Mouse (Mus musculus) ES-E14 (cell line): ENCODE results near the gene Rasa1. TPM values are rescaled to one million over a fixed set of nuclear protein-coding genes. Genes with fewer than 3 reads are reported as not detected.
A peak's percentile ranks its signal among the peaks of the same experiment; 100 is the strongest.

ENCODE experiments used
- DNase-seq: peaks from one replicate; pipeline ENCODE4 v3.0.0-alpha.2; 2013; ENCODE audit warnings: low read depth, low spot score
- H3K27ac ChIP-seq: 2 replicates; pipeline ENCODE4 v1.5.1; 2012; ENCODE audit warnings: low read depth, mild to moderate bottlenecking, low read length, moderate library complexity, mixed read lengths; ENCODE audit not compliant: poor library complexity, insufficient read depth, severe bottlenecking
- H3K36me3 ChIP-seq: 2 replicates; pipeline ENCODE4 v1.6.1; 2012; ENCODE audit warnings: mild to moderate bottlenecking, low read length, moderate library complexity, mixed read lengths; ENCODE audit not compliant: control insufficient read depth, poor library complexity, insufficient read depth, severe bottlenecking
- H3K4me1 ChIP-seq, 2 experiments: fragments of 150-350 bp in 1 of 2; sonication (generic) in 1 of 2; 2 replicates each; pipeline ENCODE4 v1.6.1; 2012; ENCODE audit warnings: low read length in 2 of 2, mild to moderate bottlenecking in 1 of 2, mixed read lengths in 1 of 2; ENCODE audit not compliant: control insufficient read depth in 2 of 2, insufficient read depth in 2 of 2, poor library complexity in 1 of 2
- H3K4me3 ChIP-seq, 2 experiments: fragments of 150-350 bp in 1 of 2; sonication (generic) in 1 of 2; 2 replicates each; pipeline ENCODE4 v1.5.1; 2012; ENCODE audit warnings: low read length in 2 of 2, low read depth in 1 of 2, mild to moderate bottlenecking in 1 of 2, mixed read lengths in 1 of 2; ENCODE audit not compliant: insufficient read depth in 1 of 2, poor library complexity in 1 of 2, severe bottlenecking in 1 of 2
- H3K9ac ChIP-seq: 2 replicates; pipeline ENCODE4 v1.6.1; 2012; ENCODE audit warnings: low read depth, mild to moderate bottlenecking, low read length, mixed read lengths; ENCODE audit not compliant: poor library complexity, insufficient read depth, severe bottlenecking
- H3K9me3 ChIP-seq: fragments of 150-350 bp; sonication (generic); 2 replicates; pipeline ENCODE4 v1.6.1; 2012; ENCODE audit warnings: low read depth, mild to moderate bottlenecking, low read length; ENCODE audit not compliant: control insufficient read depth, insufficient read depth
- CHD2 ChIP-seq: IDR thresholded peaks from 2 replicates; pipeline ENCODE4 v1.6.1; 2014; ENCODE audit warnings: mild to moderate bottlenecking, low read depth, low read length, inconsistent platforms
- HCFC1 ChIP-seq: IDR thresholded peaks from 2 replicates; pipeline ENCODE4 v1.6.1; 2012; ENCODE audit warnings: low read length, inconsistent platforms, borderline replicate concordance; ENCODE audit not compliant: insufficient read depth
- MAFK ChIP-seq: IDR thresholded peaks from 2 replicates; pipeline ENCODE4 v1.6.1; 2014; ENCODE audit warnings: mild to moderate bottlenecking, low read depth, low read length, inconsistent platforms; ENCODE audit not compliant: insufficient read depth
- ZC3H11A ChIP-seq: IDR thresholded peaks from 2 replicates; pipeline ENCODE4 v1.6.1; 2012; ENCODE audit warnings: low read depth, mild to moderate bottlenecking, inconsistent platforms, low read length, borderline replicate concordance
- ZNF384 ChIP-seq: IDR thresholded peaks from 2 replicates; pipeline ENCODE4 v1.6.1; 2012; ENCODE audit warnings: low read depth, low read length, inconsistent platforms
- in situ Hi-C, 2 experiments: fragments of 600-800 bp; cut with MboI; formaldehyde crosslinking; loops; one replicate each; pipeline ENCODE4 v1.15.1; 2025; ENCODE audit warnings: low sequenced_read_pairs in 2 of 2, inconsistent platforms in 1 of 2; ENCODE audit not compliant: unreplicated experiment in 2 of 2
- total RNA-seq: library from RNA; depleted of rRNA; stranded (reverse); fragments of 300-350 nt; gene quantifications from 2 replicates; pipeline ENCODE4 v1.2.3, GENCODE M21; 2012; rRNA removed

The Rasa1 gene
- total RNA-seq = 28.6 and 34.8 TPM in 2 replicates

DNA sequence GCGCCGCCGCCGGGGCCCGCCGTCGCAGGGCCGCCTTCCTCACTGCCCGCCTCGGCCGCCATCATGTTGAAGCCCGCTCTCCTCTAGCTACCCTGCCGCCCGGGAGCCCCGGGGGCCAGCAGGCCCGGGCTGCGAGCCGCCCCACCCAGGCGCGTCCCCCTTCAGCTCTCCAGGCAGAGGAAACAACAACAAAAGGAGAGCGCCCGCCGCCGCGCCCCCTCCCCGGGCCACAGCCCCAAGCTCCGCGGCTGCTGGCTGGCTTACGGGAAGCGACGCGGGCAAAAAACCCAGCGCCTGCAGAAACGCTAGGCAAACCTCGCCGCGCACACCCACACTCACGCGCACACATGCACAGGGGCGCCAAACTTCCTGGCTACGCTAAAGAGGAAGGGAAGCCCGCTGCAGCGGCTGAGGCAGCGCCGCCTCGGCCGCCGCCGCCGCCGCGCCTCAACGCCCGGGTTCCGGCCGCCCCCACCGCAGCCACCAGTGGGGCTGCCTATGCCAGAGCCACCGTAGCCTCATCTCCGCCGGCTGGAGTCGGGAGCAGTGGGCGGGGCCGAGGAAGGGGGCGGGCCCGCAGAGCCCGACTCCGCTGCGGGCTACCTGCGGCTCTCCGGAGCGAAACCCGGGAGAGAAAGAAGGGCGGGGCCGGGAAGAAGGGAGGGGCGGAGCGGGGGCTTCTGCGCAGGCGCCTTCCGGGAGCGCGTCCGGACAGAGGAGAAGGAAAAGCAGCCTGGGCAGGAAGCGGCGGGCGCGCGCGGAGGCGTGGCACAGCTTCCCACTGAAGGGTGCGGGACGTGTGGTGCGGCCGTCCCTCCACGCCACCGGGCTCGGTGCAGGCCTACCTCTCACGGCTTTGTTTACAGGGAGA is at the start of gene Rasa1:
Rasa1 (minus strand) TSS at position 288 of the 871 bp plus-strand sequence.
- H3K4me3 ChIP-seq = peak within 1 kb of the TSS; percentile 91 to 98
- no peaks in the 10 kb centered on the region for H3K36me3 ChIP-seq
- H3K9ac ChIP-seq = peak within 1 kb of the TSS; percentile 79
- no peaks in the 10 kb centered on the region for H3K9me3 ChIP-seq
- TF ChIP-seq HCFC1 (no peak; the same call in 1 of the 2 replicates), ZNF384 (no peak), MAFK (no peak), ZC3H11A (no peak), CHD2 (no peak)
- H3K27ac ChIP-seq = peak within 1 kb of the TSS; percentile 92
- in situ Hi-C loops = no loop called here
- H3K4me1 ChIP-seq = peaks cover 0 to 5% of the 10 kb centered on the region in 2 experiments; a peak in 1 of 4 replicates
- DNase-seq = peak; percentile 90

DNA sequence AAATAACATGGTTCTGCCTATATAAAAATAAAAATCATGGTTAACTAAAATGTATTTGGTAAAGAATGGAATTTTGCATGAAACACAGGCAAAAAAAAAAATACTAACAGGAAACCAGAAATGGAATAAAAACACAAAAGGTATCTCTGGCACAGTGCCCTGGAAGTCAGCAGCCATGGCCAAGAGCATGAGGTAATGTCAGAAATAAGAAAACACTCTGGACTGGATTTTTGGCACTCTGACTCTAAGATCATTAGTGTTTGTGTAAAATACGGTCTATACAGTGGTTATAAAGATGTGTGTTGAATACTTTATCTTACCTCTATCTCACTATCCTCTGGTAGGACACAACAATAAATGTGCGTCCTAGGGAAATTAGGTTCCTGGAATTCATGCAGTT is 22.6 kb upstream of the Rasa1 start:
- Histone ChIP-seq H3K36me3 (no peaks in the 10 kb centered on the region), H3K4me1 (no peaks in the 10 kb centered on the region), H3K9ac (no peak overlapping the region), H3K9me3 (no peaks in the 10 kb centered on the region), H3K27ac (no peak overlapping the region), H3K4me3 (no peak overlapping the region)
- TF ChIP-seq ZC3H11A (no peak), ZNF384 (no peak)
- no peak for DNase-seq
- in situ Hi-C loops = no loop called here

DNA sequence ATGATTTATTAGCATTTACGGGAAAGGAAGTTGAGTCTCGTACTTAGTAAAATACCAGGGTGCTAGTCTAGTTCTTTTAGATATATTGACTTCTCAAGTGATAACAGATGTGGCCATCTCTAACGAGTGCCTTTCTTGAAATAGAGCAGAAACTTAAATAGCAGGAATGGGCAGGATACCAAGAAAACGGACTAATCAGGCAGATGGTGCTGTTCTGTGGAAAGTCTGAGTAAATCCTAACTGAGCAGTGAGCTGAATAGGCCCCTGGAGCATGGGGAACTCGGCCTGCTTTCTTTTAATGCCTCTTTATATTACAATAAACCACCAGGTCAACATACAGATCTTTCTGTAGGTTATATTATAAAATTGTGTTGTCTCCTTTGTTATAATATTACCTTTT is 22.0 kb upstream of the Rasa1 start:
- no peak for TF ChIP-seq MAFK
- TF ChIP-seq HCFC1 = no peak
- TF ChIP-seq ZC3H11A = no peak
- TF ChIP-seq CHD2 = no peak
- TF ChIP-seq ZNF384 = no peak
- DNase-seq = no peak
- in situ Hi-C loops = no loop called here
- H3K9ac ChIP-seq = no peak overlapping the region
- no peaks in the 10 kb centered on the region for H3K9me3 ChIP-seq
- H3K36me3 ChIP-seq = no peaks in the 10 kb centered on the region
- no peak overlapping the region for H3K27ac ChIP-seq
- H3K4me3 ChIP-seq = no peak overlapping the region
- H3K4me1 ChIP-seq = no peaks in the 10 kb centered on the region

DNA sequence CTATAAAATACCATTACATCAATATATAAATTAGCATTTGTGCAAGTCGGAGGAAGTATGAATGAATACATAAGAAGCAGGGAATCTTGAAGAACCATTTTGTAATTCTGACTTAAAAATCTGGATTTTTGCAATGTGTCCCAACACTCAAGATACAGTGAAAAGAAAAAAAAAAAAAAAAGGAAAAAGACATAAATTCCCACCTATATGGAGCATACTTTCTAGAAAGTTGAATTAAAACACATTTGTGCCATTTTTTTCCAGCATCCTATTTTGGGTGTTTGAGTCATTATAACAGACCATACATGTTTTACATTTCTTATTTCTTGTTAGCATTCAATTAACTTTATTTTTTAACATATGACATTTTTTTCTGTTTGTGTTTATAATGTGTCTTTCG is 21.6 kb upstream of the Rasa1 start:
- in situ Hi-C loops = no loop called here
- H3K9me3 ChIP-seq = no peaks in the 10 kb centered on the region
- H3K9ac ChIP-seq = no peak overlapping the region
- H3K27ac ChIP-seq = no peak overlapping the region
- TF ChIP-seq HCFC1 (no peak), MAFK (no peak), ZC3H11A (no peak), CHD2 (no peak), ZNF384 (no peak)
- no peaks in the 10 kb centered on the region for H3K36me3 ChIP-seq
- DNase-seq = no peak
- H3K4me3 ChIP-seq = no peak overlapping the region
- H3K4me1 ChIP-seq = no peaks in the 10 kb centered on the region
